Mouse (Mus musculus): ENCODE data around the gene Cd200. TPM values are rescaled to one million over a fixed set of nuclear protein-coding genes. Genes with fewer than 3 reads are reported as not detected.
"Not testable (repeated sequence)": the region's sequence is repeated elsewhere in the genome, so short reads cannot be mapped to it uniquely, and the experiment has no call there.

The Cd200 gene
- 100 to 1,000 TPM; 175 to 176 TPM for total RNA-seq (2021)
- long read RNA-seq, transcript Cd200-210 (2 exons, 281 nt): minor isoform, 7 of 186 reads
- long read RNA-seq, transcript Cd200-202 (6 exons, 2,347 nt): major isoform, 148 of 186 reads
- long read RNA-seq, partial matches to known transcripts: 17 of 186 reads
- long read RNA-seq, other reads (novel, unspliced or antisense): 14 of 186 reads

DNA sequence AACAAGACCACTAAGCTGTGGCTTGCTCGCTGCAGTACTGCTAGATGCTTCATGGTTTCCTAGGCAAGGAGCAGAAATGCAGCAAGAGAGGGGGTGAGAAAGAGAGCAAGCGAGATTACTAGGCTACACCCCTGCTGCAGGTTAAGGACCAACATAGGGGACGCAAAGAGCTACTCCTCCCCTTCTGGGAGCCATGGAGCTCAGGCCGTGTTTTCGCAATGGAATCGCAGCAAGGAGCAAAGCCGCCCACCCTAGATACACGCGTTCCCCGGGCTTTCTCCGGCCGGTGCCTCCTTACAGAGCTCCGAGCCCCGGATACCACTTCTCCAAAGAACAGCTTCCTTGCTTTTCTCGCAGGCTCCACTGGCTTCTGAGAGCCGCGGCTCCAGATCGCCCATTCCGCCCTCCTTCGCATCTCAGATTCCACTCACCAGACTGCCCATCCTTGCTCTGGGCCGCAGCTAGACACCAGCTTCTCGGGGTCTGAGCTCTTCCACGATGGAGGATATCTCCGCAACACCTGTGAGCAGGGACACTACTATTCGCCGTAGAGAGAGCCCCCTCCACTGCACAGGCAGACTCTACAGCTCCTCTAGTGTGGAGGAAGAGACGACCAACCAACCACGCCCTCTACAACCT, at the start of gene Cd200:
Gene Cd200 (minus strand): TSS at position 629 of the 639 bp plus-strand sequence.
- DNase-seq (ENCODE audit: low spot score in 2 of 2): peak; percentile 61 to 67

GRCm38 (mm10) chr16:45454762-45455161, 45.9 kb upstream of the Cd200 start:
- no peak for DNase-seq (ENCODE audit: low spot score in 2 of 2)

- DNase-seq (ENCODE audit: low spot score in 2 of 2): no peak
These were observed 28.4 kb upstream of the Cd200 start for GRCm38 (mm10) chr16:45437230-45437739.

DNA sequence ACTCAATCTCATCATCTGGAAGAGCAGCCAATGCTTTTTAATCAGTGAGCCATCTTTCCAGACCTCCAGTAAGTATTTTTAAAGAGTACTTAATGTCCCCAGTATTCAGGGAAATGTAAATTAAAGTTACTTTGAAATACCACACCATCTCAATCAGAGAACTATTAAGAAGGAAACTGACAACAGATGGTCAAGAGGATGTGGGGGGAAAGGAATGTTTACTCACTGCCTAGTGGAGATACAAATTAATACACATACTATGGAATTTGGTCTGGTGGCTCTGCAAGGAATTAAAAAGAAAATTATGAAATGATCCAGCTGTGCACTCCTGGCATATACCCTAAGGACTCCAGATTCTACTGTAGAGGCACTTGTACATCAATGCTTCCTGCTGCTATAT, 26.7 kb upstream of the Cd200 start:
- no peak for DNase-seq (ENCODE audit: low spot score in 2 of 2)

GRCm38 (mm10) chr16:45427651-45428050, 18.8 kb upstream of the Cd200 start:
- DNase-seq (ENCODE audit: low spot score in 2 of 2): no peak

DNA sequence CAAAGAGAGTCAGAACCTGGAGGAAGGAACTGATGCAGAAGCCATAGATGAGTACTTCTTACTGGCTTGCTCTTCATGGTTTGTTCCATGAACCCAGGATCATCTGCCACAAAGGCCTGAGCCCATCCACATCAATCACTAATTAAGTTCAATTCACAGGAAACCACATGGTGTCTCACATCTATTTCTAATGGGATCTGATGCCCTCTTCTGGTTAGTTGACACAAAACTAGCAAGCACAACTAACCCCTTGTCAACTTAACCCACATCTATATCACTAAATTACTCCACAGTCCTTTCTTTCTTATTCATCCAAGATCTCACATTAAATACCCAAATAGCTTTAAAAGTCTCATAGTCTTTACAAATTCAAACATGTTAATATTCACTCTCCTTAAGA, 4.6 kb upstream of the Cd200 start:
- DNase-seq (ENCODE audit: low spot score in 2 of 2): no peak

DNA sequence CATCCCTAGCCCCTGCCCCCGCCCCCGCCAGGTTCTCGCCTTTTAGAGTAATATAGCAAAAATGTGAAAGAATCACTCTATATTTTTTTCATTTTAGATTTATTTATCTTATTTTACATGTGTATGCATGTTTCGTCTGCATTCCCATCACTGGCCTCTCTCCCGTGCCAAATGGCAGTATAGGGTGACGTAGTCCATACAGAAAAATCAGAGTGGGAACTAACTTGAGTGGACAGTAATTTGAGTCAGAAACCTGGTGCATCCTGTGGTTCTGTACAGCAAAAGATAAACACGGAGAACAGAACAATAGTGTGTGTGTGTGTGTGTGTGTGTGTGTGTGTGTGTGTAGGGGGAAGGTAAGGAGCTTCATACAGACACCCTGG, 202 bp upstream of the Cd200 start:
- not testable (repeated sequence) for DNase-seq (ENCODE audit: low spot score in 2 of 2)

DNA sequence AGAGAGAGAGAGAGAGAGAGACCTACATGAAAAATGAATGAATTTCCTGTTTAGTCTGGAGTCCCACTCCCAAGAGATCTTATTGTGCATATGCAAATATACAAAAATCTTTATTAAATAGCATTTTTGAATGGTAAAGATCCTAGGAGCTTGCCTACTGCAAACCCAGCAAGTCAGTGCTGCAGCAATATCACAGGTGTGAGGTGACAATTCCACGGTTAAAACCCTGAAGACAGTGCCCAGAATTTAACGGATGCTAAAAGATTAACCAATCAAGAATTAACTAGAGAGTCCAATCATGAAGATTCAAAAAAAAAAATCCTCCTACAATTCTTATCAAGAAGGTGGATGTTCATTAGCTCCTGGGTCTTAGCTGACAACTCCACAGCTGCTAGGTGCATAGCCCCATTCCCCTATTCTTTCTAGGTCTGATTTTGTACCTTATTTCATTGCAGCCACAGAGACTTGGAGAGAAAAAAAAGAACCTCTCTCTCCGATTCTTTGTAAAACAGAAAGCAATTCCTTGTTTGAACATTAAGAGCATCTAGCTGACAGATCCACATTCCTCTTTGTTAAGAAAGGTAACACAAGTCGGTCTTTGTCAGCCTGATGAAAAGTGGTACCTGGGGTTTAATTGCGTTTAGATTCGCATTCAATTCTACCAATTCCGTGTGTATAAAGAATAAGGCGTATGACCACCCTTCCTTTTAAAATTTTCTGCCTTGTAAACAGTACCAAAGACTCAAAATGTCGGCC, 1.0 kb downstream of the Cd200 start:
- DNase-seq (ENCODE audit: low spot score in 2 of 2): no peak

GRCm38 (mm10) chr16:45407091-45407490, 1.8 kb downstream of the Cd200 start:
- no peak for DNase-seq (ENCODE audit: low spot score in 2 of 2)

DNA sequence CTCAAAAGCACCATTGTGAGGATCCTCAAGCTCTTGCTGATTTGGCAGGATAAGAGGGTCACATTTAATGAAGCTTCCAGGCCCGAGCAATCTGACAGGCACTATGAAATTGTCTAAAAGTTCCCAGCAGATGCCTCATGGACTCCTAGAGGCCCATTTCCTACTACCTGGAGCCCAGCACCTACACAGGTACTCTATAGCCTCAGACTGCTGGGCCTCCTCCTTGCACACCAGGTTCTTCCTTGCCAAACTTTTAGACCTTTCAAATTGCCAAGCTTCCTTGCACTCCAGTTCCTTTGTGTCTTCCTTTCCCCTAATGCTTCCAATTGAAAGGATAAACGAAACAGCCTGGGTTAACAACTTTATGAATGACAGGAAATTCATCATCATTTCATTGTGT, 5.9 kb downstream of the Cd200 start:
- DNase-seq (ENCODE audit: low spot score in 2 of 2): no peak

GRCm38 (mm10) chr16:45402036-45402435, 6.8 kb downstream of the Cd200 start:
- DNase-seq (ENCODE audit: low spot score in 2 of 2): no peak

- DNase-seq (ENCODE audit: low spot score in 2 of 2): no peak
These were observed 8.8 kb downstream of the Cd200 start for GRCm38 (mm10) chr16:45399947-45400555.

DNA sequence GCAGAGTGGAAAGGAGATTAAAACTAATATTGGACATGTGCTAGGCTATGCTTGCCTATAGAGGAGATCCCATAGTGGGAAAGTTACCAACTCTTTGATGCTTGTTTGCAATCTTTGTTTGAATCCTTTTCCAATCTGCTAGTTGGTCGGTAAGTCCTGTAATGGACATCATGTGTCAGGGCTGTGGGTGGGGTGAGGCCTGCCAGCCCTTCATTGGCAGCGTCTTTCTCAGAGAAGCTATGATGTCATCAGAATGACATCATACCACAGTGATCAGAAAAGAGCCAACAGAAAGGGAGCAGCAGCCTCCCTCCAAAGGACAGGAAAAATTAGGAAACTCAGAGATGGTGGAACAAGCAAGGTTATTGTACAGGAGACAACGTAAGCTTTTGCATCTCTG, 9.4 kb downstream of the Cd200 start:
- DNase-seq (ENCODE audit: low spot score in 2 of 2): no peak

- no peak for DNase-seq (ENCODE audit: low spot score in 2 of 2)
These were observed 11.4 kb downstream of the Cd200 start for GRCm38 (mm10) chr16:45397440-45397839.

DNA sequence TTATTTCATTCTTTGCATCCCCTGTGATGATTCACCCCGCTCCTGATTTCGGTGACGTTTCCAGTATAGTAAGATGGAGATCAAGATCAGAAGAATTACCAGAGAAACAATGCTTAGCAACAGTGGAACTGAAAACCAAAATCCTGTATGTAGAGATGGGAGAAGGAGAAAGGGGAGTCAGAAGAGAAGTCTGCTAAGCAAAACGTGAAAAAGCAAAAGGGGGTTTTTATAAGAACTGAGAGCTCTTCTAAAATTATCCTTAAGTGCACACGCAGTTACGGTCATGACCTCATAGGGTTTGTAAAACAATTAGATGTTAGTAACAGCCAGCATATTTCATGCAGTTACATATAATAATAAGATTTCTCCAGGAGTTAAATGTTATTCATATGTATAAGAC, 16.6 kb downstream of the Cd200 start:
- DNase-seq (ENCODE audit: low spot score in 2 of 2): no peak

- DNase-seq (ENCODE audit: low spot score in 2 of 2): no peak
These were observed 17.2 kb downstream of the Cd200 start for GRCm38 (mm10) chr16:45391680-45392079.

DNA sequence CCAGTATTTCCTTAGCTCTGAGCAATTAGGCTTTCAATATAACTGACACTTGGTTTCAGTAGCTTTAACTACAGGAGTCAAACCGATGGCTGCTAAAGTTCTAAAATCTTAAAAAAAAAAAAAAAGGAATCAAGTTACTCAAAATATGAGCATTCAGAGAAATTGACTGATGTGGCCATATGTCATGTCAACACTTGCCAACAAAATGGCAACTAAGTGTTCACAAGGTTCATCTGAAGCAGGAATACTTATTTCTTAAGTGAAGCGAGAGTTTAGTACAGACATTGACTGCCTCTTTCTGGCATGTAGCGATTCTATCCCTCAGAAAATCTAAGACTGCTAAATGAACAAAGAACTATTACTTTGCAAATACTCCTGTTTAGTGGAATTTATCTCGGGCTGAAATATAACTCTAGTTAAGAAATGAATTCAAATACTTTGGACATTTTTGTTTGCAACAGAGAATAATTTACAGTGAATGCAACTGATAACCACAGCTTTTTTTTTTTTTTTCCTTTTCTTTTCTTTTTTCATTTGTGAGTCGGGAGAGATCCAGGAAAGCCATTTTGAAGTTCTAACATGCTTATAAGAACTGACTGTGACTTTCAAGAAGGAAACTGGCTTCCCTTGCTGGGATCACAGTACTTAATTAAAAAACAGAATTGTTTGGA, 18.4 kb downstream of the Cd200 start:
- DNase-seq (ENCODE audit: low spot score in 2 of 2): no peak

DNA sequence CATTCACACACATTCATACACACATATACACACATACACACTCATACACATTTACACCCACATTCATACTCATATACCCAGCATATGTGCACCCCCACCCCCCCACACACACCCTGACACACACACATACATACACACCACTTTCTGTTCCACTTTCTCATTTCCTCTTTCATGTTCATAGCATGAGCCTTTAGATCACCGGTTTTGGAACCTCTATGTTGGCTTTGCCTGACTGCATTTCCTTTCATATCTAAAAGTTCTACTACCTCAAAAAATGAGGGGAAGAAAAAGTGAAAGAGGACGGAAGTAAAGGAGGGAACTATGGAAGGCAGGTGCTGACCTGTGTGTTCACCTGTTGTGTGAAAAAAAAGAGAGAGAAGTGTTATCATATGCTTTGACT, 19.0 kb downstream of the Cd200 start:
- no peak for DNase-seq (ENCODE audit: low spot score in 2 of 2)

- no peak for DNase-seq (ENCODE audit: low spot score in 2 of 2)
These were observed 19.8 kb downstream of the Cd200 start for GRCm38 (mm10) chr16:45389041-45389440.

DNA sequence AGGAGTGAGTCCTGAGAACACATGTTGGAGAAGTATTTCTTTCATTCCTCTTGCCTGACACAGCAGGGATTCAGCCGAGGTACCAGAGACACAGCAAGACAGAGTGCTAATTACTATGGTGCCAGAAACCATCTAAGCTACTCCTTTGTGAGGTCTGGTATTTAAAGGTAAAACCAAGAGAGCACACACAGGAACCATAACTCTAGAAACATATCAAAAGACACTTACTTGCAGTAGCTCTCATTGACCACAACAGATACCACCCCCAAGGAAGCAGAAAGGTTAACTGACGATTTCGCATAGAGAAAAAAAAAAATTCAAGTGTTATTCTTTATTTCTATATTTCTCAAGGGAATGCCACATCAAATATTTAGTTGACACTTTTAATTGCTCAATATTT, 27.0 kb downstream of the Cd200 start:
- DNase-seq (ENCODE audit: low spot score in 2 of 2): no peak

DNA sequence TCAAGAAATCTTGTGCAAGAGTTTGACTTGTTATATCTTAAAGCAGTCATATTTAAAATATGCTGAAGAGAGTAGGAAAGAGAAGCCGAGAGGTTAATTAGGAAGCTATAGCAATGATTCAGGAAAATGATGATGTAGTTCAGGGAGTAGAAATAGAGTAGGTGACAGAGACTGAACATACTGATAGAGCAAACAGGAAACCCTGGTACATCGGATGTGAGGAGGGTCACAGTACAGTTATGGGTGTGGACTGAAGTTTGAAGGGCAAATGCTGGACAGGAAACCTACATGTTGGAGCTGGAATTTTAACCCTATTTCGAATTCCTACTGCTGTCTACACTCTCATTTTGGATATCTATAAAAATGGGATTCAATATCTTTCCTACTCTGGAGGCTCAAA, 29.9 kb downstream of the Cd200 start:
- no peak for DNase-seq (ENCODE audit: low spot score in 2 of 2)
